Mouse (Mus musculus) central nervous system, embryonic 11.5 days (tissue): ENCODE data around the gene Ms4a10. TPM values are rescaled to one million over a fixed set of nuclear protein-coding genes. Genes with fewer than 3 reads are reported as not detected.

Source experiments
- polyA plus RNA-seq: library from polyadenylated mRNA; depleted of rRNA; stranded (reverse); fragments of >200 nt; gene quantifications from 2 replicates; pipeline ENCODE4 v1.2.3, GENCODE M21; 2012; rRNA removed

Ms4a10 gene
- polyA plus RNA-seq: 0.06 TPM in 1 of 2 replicates, not detected in the other

GRCm38 (mm10) chr19:10974238-10974865 is at the start of gene Ms4a10:
TSS of gene Ms4a10 (minus strand) at chr19:10974670.

GRCm38 (mm10) chr19:11017891-11018290 is 43.4 kb upstream of the Ms4a10 start, which contains the start of gene Ms4a18:
TSS of gene Ms4a18 (minus strand) at chr19:11018031.

GRCm38 (mm10) chr19:10993150-10993549 is 18.7 kb upstream of the Ms4a10 start, which contains the start of gene Ms4a15:
TSS of gene Ms4a15 (minus strand) at chr19:10993250.

GRCm38 (mm10) chr19:10949112-10949511 is 25.4 kb downstream of the Ms4a10 start, which contains the start of gene Ccdc86:
TSS of gene Ccdc86 (minus strand) at chr19:10949266.

GRCm38 (mm10) chr19:10937110-10937563 is 37.3 kb downstream of the Ms4a10 start, which contains the start of gene Ptgdr2:
TSS of gene Ptgdr2 (plus strand) at chr19:10937160.

GRCm38 (mm10) chr19:10920532-10920931 is 53.9 kb downstream of the Ms4a10 start, which contains the start of gene Zp1:
TSS of gene Zp1 (minus strand) at chr19:10920632.

Other genes with a start within 250 kb of the Ms4a10 start
- gene Cd5, start 235.7 kb downstream of the Ms4a10 start, polyA plus RNA-seq: 0.10 and 0.16 TPM in 2 replicates
- 0.04 TPM in 1 of 2 replicates, not detected in the other for gene Cd6, start 144.6 kb downstream of the Ms4a10 start, polyA plus RNA-seq
- gene Slc15a3, start 134.9 kb downstream of the Ms4a10 start, polyA plus RNA-seq: 0.70 and 0.78 TPM in 2 replicates
- gene Tmem132a, start 104.7 kb downstream of the Ms4a10 start, polyA plus RNA-seq: 159 and 188 TPM in 2 replicates
- 29.3 and 43.3 TPM in 2 replicates for gene Tmem109, start 92.7 kb downstream of the Ms4a10 start, polyA plus RNA-seq
- 241 and 313 TPM in 2 replicates for gene Prpf19, start 79.4 kb downstream of the Ms4a10 start, polyA plus RNA-seq
- gene Zp1, start 54.0 kb downstream of the Ms4a10 start, polyA plus RNA-seq: 0.02 TPM in 1 of 2 replicates, not detected in the other
- 0.11 and 0.17 TPM in 2 replicates for gene Ptgdr2, start 37.5 kb downstream of the Ms4a10 start, polyA plus RNA-seq
- gene Ccdc86, start 25.4 kb downstream of the Ms4a10 start, polyA plus RNA-seq: 8.7 and 8.9 TPM in 2 replicates
- gene Ms4a15, start 18.6 kb upstream of the Ms4a10 start, polyA plus RNA-seq: not detected in 2 replicates
- gene Ms4a18, start 43.4 kb upstream of the Ms4a10 start, polyA plus RNA-seq: not detected in 2 replicates
- not detected in 2 replicates for gene Ms4a8a, start 106.4 kb upstream of the Ms4a10 start, polyA plus RNA-seq
- gene 1700017D01Rik, start 156.2 kb upstream of the Ms4a10 start, polyA plus RNA-seq: not detected in 2 replicates
- gene 1700025F22Rik, start 190.7 kb upstream of the Ms4a10 start, polyA plus RNA-seq: not detected in 2 replicates
- gene Ms4a13, start 222.1 kb upstream of the Ms4a10 start, polyA plus RNA-seq: not detected in 2 replicates